Mouse (Mus musculus) gastrocnemius, adult 8-10 months (tissue): ENCODE results near the gene Adgrd1. TPM values are rescaled to one million over a fixed set of nuclear protein-coding genes. Genes with fewer than 3 reads are reported as not detected.

ENCODE experiments used
- DNase-seq, 2 experiments: peaks; one replicate each; pipeline ENCODE4 v3.0.0; 2022; ENCODE audit warnings: low spot score in 2 of 2
- total RNA-seq, 4 experiments: library from RNA; stranded (reverse); gene quantifications; 2 replicates each; pipeline ENCODE4 v1.2.4; 2022

Gene Adgrd1
- total RNA-seq, 4 experiments from 2014 or later, result 1.7 to 3.8 (median 3.4) TPM

- DNase-seq, result no peak
These were observed 147.8 kb downstream of the Adgrd1 start for GRCm38 (mm10) chr5:129244392-129244791.

GRCm38 (mm10) chr5:129249080-129249479 is 152.5 kb downstream of the Adgrd1 start:
- DNase-seq, result no peak

Other genes with a start within 250 kb of the Adgrd1 start
- under 1 TPM in 1 of 4 experiments, not detected in 3; 0.12 TPM for gene Rimbp2, start 143.3 kb upstream of the Adgrd1 start, total RNA-seq
- 1 to 10 TPM; 3.0 to 6.3 (median 5.8) TPM for gene Stx2, start 88.2 kb upstream of the Adgrd1 start, total RNA-seq
- 10 to 100 TPM; 78.9 to 95.9 (median 82.7) TPM for gene Ran, start 76.7 kb upstream of the Adgrd1 start, total RNA-seq